Mouse (Mus musculus) urinary bladder, postnatal 36 days (tissue): ENCODE data around the gene Nudt17.
"Not testable (repeated sequence)": the region's sequence is repeated elsewhere in the genome, so short reads cannot be mapped to it uniquely, and the experiment has no call there.

Experiments used
- DNase-seq, 2 experiments: peaks; one replicate each; pipeline ENCODE4 v3.0.0; 2022; ENCODE audit warnings: low spot score in 2 of 2, mixed read lengths in 1 of 2

Gene Nudt17

DNA sequence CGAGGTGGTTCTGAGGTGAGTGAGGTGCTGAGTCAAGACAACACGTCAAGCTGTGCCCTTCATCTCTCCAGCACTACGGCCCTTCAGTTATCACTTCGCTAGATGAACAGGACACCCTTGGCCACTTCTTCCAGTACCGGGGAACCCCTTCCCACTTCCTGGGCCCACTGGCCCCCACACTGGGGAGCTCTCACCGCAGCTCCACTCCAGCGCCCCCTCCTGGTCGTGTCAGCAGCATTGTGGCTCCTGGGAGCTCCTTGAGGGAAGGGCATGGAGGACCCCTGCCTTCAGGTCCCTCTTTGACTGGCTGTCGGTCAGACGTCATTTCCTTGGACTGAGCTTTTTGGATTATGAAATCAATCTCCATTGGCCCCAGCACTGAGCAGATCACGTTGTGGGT lies 3.6 kb downstream of the Nudt17 start:
- DNase-seq, result no peak

DNA sequence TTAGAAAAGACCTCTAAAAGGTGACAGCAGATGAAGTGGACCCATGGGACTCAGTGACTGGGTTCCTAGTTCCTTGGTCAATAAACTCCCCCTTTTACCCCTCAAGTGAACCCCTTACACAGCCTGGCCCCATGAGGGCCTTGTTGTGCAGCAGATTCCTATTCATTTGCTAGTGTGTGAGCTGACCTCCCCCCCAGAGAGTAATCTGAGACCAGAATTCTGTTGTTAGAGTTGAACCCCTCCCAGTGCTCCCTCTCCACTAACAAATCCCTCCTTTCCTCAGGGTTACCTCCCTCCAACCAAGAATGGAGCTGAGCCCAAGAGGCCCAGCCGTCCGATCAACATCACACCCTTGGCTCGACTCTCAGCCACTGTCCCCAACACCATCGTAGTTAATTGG lies 7.4 kb downstream of the Nudt17 start:
- no peak for DNase-seq

DNA sequence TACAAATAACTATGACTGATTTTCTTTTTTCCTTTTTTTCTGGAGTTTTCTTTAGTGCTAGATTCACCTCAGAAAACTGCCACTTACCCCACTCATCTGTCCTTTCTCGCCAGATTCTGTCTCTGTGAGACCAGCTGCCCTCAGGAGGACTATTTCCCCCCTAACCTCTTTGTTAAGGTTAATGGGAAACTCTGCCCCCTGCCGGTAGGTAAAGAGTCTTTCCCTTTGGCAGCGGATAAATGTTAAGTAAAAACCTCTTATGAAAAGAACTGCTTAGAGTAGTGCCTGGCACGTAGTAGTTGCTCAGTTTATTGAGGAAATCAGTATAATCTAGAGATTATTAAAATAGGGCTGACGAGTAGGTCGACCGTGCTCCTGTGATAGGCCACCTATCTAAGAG lies 8.0 kb downstream of the Nudt17 start:
- no peak for DNase-seq

DNA sequence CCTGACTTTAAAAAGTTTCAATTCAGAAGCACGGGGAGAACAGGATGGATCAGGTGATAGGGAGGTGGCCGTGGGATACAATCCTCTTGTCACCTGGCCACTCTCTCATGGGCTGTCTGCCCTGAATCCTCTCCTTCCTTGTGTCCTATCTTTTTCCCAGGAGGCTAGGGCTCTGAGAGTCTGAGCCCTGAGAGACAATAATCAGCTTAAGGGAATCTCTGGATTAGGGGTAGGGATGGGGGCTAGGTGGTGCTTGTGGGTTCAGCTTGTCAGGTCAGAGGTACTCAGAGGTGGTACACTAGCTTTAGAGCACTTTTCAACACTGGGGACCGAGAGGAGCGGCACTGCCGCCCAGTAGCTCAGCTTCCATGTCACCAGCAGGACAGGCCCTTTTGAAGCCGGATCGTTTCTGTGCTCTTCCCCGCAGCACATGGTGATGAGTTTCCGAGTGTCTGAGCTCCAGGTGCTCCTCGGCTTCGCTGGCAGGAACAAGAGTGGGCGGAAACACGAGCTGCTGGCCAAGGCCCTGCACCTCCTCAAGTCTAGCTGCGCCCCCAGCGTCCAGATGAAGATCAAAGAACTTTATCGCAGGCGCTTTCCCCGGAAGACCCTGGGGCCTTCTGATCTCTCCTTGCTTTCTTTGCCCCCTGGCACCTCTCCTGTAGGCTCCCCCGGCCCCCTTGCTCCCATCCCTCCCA lies 9.2 kb downstream of the Nudt17 start:
- DNase-seq, result no peak

DNA sequence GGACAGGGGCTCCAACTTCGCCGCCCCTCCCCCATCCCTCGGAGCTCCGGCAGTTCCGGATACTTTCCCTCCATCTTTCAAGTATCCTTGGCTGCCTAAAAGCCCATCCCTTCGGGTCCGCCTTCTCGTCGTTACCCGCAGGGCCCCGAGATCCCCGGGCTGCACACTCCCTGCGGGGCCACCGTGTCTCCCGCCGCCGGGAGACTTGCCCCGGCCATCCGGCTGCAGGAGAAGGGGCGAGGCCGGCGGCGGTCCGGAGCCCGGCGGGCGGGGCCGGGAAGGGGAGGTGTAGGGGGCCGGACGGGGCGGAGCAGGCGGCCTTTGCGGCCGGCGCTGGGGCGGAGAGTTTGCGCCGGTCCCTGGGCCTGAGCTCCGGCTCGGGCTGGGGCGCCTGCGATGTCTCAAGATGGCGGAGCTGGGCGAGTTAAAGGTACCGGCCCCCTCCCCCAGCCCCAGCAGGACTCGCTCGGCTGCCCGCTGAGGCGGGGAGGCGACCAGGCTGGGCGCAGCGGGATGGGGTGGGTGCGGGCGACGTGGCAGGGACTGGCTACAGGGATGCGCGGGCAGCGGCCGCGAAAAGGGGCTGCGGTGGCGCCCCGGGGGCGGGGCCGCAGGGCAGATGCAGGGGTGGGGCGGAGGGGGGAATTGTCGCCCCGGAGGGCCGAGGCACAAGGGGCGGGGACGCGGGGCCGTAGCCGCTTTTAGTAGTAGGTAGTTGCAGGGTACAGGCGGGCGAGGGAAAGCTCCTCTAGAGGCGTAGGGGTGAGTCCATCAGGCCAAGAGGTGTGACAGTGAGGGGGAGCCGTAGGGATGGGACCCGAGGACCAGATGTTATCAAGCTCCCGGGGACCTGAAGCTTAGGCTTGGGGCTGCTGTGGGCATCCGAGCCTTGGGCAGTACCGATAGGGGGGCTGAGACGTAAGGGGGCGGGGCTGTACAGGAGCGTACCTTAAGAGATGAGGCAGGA lies 11.3 kb downstream of the Nudt17 start:
- DNase-seq, result peak; percentile 91 to 92

DNA sequence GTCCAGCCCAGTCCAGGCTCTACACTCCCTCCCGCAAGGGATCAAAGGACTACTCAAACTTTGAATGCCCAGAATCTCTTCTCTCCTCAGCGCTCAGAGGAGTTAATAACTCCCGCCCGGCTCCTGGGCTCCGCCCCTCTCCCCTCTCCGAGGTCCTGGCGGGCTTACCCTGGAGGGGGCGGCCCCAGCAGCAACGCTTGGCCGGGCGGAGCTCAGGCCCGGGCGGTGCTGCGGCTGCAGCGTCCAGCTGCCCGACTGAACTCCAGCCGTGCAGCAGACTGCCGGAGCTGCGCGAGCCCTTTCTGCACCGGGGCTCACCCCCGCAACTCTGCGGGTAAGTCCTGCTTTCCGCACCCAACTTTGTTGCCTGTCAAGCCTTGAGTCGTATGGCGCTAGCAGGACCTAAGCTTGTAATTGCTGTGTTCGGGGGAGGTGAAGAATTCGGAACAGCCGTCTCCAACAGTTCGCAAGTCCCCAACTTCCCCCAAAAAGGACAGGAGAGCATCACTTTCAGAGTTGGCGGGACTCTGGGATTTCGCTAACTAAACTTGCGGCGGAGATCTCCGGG lies 12.1 kb downstream of the Nudt17 start, which contains the start of gene Pias3:
TSS of gene Pias3 (plus strand) at position 187 of the 568 bp plus-strand sequence.
- peak; percentile 79 to 87 for DNase-seq

DNA sequence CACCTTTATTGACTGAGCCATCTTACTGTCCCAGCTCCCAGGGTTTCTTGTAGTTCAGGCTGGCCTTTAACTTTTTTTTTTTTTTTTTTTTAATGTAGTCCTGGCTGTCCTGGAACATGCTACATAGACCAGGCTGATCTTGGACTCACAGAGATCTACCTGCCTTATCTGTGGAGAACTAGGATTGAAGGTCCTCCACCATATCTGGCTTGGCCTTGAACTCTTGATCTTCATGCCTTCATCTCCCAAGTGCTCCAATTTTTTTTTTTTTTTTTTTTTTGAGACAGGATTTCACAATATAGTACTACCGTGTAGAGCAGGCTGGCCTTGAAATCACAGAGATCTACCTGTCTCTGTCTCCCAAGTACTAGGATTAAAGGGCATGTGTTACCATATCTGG lies 14.8 kb downstream of the Nudt17 start:
- no peak for DNase-seq

DNA sequence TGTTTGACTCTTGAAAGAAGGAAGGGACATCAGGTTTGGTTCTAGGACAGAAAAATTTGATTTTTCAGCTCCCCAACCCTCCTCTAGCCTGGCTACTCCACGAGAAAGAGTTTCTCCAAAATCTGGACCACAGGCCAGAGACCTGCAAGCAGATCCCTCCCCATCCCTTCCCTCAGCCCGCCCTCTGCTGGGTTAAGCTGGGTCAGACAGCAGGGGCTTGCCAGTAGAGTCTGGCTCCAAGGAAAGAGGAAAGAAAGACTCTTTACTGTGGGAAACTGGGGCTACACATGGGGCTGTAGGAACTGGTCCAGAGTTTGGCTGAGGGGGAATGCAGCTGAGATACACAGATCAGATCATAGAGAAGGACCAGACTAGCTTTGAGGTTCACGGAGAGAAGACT lies 15.9 kb downstream of the Nudt17 start:
- DNase-seq, result no peak

DNA sequence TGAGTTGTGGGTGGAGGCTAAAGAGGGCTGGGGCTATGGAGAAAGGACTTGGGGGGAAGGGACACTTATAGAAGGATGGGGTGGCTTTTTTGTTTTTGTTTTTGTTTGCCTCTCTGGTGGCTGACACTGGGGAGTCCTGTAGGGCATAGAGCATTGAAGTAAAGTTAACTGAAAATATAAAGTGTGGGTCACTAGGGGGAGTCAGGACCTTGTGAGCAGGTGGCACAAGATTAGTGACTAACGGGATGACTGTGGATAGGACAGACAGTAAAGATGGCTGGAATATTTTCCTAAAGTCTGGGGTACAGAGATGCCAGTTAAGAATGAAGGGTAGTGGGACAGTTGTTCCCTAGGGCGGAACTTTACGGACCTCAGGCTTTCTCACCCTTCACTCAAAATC lies 18.1 kb downstream of the Nudt17 start:
- no peak for DNase-seq

DNA sequence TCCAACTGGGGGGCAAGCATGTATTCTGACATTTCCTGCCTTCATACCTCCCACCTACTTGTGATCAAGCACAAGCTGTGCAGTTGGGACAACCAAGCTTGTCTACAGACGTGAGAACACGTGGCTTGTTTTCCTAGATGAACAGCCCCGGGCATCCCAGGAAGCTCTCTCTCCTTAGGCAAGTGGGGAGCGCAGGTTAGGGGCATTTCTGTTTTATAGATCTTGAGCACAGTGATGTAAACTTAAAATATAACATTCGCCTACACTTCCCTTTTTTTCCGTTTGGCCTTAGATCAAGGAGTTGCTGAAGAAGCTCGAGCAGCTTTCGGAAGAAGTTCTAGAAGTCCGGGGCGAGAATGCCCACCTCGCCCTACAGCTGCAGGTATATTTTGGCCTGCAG lies 19.5 kb downstream of the Nudt17 start:
- no peak for DNase-seq

DNA sequence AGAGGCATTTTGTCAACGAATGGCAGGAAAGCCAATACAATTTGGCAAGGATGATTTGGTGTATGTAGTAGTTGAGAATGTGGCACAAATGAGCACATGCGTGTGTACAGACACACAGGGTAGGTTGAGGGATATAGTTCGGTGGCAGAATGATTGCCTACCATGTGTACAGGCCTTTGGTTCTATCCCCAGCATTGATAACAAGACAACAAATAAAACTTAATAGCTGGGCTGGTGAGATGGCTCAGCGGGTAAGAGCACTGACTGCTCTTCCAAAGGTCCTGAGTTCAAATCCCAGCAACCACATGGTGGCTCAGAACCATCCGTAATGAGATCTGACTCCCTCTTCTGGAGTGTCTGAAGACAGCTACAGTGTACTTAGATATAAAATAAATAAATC lies 22.3 kb downstream of the Nudt17 start:
- not testable (repeated sequence) for DNase-seq

DNA sequence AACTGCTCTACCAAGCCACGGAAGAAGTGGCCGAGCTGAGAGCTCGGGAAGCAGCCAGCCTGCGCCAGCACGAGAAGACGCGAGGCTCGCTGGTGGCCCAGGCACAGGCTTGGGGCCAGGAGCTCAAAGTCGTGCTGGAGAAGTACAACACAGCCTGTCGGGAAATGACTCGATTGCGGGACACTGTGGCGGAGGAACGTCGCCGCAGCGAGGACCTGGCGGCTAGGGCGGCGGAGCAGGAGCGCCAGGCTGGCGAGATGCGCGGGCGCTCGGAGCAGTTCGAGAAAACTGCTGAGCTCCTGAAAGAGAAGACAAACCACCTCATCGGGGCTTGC lies 23.6 kb downstream of the Nudt17 start:
- DNase-seq, result no peak

DNA sequence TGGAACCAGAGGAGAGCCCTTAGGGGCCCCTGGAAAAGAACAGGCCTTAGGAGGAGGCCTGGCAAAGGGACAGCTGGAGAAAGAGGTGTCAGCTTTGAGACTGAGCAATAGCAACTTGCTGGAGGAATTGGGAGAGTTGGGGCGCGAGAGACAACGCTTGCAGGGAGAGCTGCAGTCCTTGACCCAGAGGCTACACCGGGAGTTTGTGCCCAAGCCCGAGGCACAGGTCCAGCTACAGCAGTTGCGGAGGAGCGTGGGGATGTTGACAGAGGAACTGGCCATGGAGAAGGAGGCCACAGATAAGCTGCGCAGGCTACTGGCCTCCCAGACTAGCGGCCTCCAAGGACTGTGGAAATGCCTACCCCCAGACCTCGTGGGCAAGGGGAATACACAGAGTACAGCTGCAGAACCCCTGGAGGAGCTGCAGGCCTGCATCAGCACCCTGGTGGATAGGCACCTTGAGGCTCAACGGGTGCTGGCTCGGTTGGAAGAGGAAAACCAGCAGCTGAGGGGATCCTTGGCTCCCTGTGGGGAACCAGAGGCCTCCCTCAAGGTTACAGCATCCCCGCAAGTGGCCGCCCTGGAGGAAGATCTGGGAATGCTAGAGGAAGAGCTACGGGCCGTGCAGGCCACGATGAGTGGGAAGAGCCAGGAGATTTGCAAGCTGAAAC lies 24.1 kb downstream of the Nudt17 start:
- no peak for DNase-seq

DNA sequence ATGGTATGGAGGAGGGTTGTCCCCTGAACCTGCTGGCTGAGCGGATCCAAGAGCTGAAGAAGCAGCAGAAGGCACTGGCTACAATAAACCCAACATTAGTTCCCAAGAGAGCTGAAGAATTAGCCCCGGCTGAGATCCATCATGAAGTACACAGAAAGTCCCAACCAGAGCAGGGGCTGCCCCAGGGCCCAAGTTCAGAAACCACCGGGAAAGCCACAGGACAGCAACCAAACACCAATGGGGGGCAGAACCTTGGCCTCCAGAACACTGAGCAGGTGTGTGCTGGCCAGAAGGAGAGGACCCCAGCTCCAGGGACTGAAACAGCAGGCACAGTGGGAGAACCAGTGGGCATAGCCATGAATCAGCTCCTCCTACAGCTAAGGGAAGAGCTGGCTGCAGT lies 24.9 kb downstream of the Nudt17 start:
- no peak for DNase-seq

DNA sequence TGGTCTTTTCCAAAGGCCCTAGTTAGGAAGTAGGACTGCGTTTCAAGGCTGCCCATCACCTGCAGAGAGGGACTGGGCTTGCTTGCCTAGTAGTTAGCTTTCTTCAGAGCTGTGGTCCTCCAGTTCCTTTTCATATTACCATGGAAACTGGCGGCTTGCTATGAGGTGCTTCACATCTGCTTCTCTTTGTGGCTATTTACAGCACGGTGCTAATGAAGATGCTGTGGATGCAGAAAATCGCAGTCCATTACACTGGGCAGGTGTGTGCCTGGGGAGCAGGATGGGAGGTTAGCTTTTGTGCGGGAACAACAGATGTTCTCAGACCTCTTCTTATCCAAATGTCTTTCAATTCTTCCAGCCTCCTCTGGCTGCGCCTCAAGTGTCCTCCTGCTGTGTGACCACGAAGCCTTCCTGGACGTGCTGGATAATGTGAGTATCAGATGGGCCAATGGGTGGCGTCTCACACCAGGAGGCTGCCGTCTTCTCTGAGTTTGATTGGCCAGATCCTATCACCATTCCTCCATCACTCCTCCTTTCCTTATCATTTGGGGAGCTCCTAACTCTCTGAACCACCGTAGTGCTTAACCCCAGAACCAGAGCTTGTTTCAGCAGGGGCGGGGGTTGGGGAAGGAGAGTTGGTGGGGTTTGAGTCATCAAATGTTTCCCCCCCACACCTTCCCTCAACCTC lies 27.9 kb downstream of the Nudt17 start:
- DNase-seq, result no peak

DNA sequence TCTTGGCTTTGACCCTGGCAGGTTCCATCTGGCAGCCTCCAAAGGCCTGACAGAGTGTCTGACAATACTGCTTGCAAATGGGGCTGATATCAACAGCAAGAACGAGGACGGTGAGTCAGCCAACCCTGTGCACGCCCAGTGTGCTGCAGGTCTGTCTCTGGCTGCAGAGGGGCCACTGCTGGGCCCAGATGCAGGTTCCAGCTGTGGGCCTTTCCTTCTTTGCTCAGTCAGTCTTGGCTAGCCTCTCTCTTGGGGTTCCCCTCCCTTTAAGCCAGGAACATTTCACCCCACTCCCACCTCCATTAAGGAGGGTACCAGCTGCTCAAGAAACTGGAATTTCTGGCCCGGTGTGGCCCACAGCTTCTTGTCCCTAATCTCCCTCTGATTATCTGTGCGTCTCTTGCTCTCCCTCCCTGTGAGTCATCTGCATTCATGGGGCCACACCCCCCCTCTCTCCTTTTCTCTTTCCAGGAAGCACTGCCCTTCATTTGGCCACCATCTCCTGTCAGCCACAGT lies 29.1 kb downstream of the Nudt17 start:
- peak; percentile 59 to 62 for DNase-seq

DNA sequence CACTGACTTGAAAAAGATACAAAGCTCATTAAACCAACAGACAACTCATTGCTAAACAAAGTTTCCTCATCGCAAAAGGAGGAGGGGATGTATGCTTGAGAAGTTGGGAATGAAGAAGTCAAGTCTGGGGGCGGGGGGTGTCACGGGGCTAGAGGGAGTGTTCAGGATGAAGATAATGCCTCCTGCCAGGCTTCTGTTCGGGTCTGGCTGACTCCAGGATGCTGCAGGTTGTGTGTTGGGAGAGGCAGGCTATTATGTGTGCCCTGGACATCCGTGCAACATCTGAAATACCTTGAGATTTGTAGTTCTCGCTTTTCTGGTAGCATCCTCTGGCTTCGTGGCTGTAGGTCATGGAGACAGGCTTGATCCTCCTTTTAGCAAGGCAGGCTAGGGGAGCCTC lies 29.9 kb downstream of the Nudt17 start:
- no peak for DNase-seq

DNA sequence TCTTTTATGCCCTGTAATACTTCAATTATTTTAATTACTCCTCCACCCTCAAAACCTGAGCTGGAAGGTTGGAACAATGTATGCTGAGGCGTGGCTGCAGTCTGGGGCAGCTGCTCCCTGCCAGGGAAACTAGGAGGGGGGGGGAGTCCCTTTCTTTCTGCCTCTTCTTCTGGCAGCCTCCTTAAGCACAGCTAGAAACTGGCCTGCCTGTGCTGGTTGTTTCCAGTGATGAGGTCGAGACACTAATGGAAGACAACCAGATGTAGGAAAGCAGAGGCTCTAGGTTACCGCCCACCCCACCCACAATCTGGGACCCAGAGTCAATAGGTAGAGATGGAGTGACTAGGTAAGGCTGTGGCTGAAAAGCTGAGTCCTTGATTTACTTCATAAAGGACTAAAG lies 32.7 kb downstream of the Nudt17 start:
- no peak for DNase-seq

DNA sequence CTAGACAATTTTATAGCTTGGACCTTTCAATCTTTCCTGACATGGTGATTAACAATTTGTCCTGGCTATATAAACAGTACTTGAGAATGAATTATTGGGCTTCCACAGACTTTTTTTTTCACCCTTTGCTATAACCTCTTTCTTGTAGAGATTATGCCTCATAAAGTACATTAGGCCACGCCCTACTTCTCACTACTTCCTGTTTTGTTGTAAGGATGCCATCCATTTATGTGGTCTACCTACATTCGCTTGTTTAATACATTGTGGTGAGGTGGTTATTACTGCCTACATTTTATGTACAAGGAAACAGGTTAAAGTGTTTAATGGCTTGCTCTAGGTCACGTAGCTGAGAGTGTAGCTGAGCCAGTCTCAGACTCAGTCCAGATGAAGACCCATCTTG lies 33.2 kb downstream of the Nudt17 start:
- no peak for DNase-seq

DNA sequence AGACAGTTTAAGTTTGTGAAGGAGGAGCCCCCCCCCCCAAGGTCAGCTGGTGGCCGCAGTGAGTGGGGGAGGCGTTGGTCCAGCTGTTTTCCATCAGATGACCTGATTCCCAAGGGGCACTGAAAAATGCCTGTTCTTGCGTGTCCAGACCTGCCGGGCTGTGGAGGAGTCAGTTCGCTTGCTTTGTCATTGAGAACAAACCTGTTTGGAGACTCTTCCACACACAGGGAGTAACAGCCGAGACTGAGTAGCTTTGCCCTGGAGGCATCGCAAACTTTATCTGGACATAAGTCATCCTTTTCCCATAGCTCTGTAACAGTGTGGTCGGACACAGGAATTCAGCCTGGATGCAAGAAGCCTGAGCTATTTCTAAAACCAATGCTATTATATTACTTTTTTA lies 33.9 kb downstream of the Nudt17 start:
- peak; percentile 37 to 65 for DNase-seq

DNA sequence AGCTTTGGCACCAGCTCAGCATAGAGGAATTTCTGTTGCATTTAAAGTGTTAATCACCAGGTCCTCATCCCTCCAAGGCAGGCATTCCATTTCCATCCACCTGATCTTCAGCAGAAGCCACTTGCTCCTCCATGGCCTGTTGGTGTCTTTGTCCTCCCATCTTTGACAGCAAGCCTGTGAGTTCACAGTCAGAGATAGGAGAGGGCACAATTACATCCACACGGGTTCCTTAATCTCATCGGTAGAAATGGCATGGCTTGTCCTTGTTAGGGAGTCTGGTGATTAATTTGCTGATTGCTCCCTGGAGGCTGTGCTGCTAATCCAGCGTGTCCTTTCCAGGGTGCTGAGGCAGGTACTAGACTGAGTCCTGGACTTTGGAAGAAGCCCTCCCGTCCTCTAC lies 34.8 kb downstream of the Nudt17 start:
- no peak for DNase-seq
